Mouse (Mus musculus): ENCODE data around the gene Cpa5.

DNA sequence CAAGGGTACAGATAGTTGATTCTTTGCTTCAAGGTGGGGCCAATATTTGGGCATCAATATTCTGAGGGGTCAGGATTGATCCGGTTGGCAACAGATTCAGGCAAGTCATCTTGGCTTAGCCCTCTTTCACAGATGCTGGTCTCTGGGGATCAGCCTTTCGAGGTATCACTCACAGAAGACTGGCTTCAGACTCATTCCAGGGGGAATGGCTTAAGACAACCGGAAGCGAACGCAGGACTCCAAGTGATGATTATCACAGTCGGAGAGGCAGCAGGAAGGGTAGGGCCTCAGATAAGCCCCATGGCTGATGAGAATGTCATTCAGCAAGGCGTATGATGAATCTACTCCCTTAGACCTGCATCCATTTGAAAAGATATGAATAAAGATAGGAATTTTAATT is 16.4 kb upstream of the Cpa5 start:
- TF ChIP-seq POLR2A (IDR thresholded peaks at IDR 0.05; ENCODE audit: borderline replicate concordance, extremely low read depth, insufficient read depth, insufficient read length, poor library complexity, severe bottlenecking), result no peak
- TF ChIP-seq CTCF (IDR thresholded peaks at IDR 0.05; ENCODE audit: borderline replicate concordance, extremely low read depth, insufficient read depth, insufficient read length), result no peak
